Mouse (Mus musculus) bone marrow, adult 2 months (tissue): ENCODE data around the gene Rab5b. TPM values are rescaled to one million over a fixed set of nuclear protein-coding genes. Genes with fewer than 3 reads are reported as not detected.

Source experiments
- H3K27ac ChIP-seq: fragments of 200-500 bp; 2 replicates; pipeline ENCODE4 v1.5.1; 2012; ENCODE audit warnings: low read depth, mild to moderate bottlenecking, control low read depth, inconsistent platforms, low read length; ENCODE audit not compliant: control insufficient read depth, poor library complexity, insufficient read depth
- H3K4me1 ChIP-seq: fragments of 200-500 bp; 2 replicates; pipeline ENCODE4 v1.6.1; 2011; ENCODE audit warnings: low read length; ENCODE audit not compliant: control insufficient read depth, insufficient read depth
- H3K4me3 ChIP-seq: fragments of 200-500 bp; replicated peaks from 2 replicates; pipeline ENCODE3; 2011; ENCODE audit warnings: mild to moderate bottlenecking, low read depth, low read length, control low read depth; ENCODE audit not compliant: control insufficient read depth
- CTCF ChIP-seq: fragments of 200-500 bp; IDR thresholded peaks from 2 replicates; pipeline ENCODE4 v1.5.1; 2011; ENCODE audit warnings: low read length, control low read depth; ENCODE audit not compliant: control insufficient read depth, insufficient read depth
- POLR2A ChIP-seq: fragments of 200-500 bp; IDR thresholded peaks from 2 replicates; pipeline ENCODE4 v1.6.1; 2011; ENCODE audit warnings: low read depth, mild to moderate bottlenecking, control low read depth, low read length, borderline replicate concordance; ENCODE audit not compliant: control insufficient read depth
- WGBS: fragments of 180-500 bp; shearing (Covaris S2); methylation state at CpG from one replicate; pipeline ENCODE4 v1.1.7; 2018; 5-methylcytosine and 5-hydroxymethylcytosine counted together
- polyA plus RNA-seq: library from polyadenylated mRNA; stranded (reverse); fragments of >200 nt; gene quantifications from 2 replicates; pipeline ENCODE4 v1.2.4, GENCODE M21; 2011; ENCODE audit warnings: low replicate concordance; ENCODE audit not compliant: missing spikeins, insufficient read depth, insufficient read length

Gene Rab5b
- polyA plus RNA-seq, 1 experiment: 35.4 TPM

GRCm38 (mm10) chr10:128703895-128704294 lies 7.8 kb upstream of the Rab5b start, which contains the start of gene Pmel:
TSS of gene Pmel (plus strand) at chr10:128704195.
- H3K4me1 ChIP-seq: no peaks in the 10 kb centered on the region

GRCm38 (mm10) chr10:128702328-128703007 lies 6.4 kb upstream of the Rab5b start:
- WGBS: 45% methylated on average over 6 of the region's 6 CpGs
- Histone ChIP-seq H3K4me1 (no peaks in the 10 kb centered on the region), H3K4me3 (no peak overlapping the region), H3K27ac (no peak overlapping the region)
- TF ChIP-seq CTCF: no peak
- no peak for TF ChIP-seq POLR2A

More at GRCm38 (mm10) chr10:128703895-128704294, 7.8 kb upstream of the Rab5b start, which contains the start of gene Pmel:
- TF ChIP-seq CTCF (no peak), POLR2A (no peak)
- WGBS: 13% methylated on average over 4 of the region's 4 CpGs
- H3K27ac ChIP-seq: peak within 1 kb of the TSS; percentile 92
- H3K4me3 ChIP-seq: peak within 1 kb of the TSS; percentile 88

GRCm38 (mm10) chr10:128700712-128701111 lies 4.6 kb upstream of the Rab5b start:
- WGBS: 95% methylated on average over 5 of the region's 5 CpGs
- Histone ChIP-seq H3K4me3 (no peak overlapping the region), H3K27ac (no peak overlapping the region), H3K4me1 (no peaks in the 10 kb centered on the region; the same call in 1 of the 2 replicates)
- TF ChIP-seq CTCF (no peak), POLR2A (no peak)

- TF ChIP-seq CTCF (no peak), POLR2A (no peak)
- 71% methylated on average over 11 of the region's 11 CpGs for WGBS
- H3K4me3 ChIP-seq: no peak overlapping the region
- H3K27ac ChIP-seq: no peak overlapping the region
- H3K4me1 ChIP-seq: no peaks in the 10 kb centered on the region; the same call in 1 of the 2 replicates
Observed at GRCm38 (mm10) chr10:128699611-128700010, 3.5 kb upstream of the Rab5b start.

- no peak overlapping the region for H3K4me3 ChIP-seq
- no peaks in the 10 kb centered on the region; the same call in 1 of the 2 replicates for H3K4me1 ChIP-seq
- WGBS: 78% methylated on average over 5 of the region's 5 CpGs
- no peak overlapping the region for H3K27ac ChIP-seq
- no peak for TF ChIP-seq POLR2A
- no peak for TF ChIP-seq CTCF
Observed at GRCm38 (mm10) chr10:128699006-128699405, 2.9 kb upstream of the Rab5b start.

- Histone ChIP-seq H3K4me3 (no peak overlapping the region), H3K27ac (peak overlapping the region; percentile 78), H3K4me1 (peaks cover 2% of the 10 kb centered on the region)
- TF ChIP-seq POLR2A (no peak), CTCF (no peak)
- WGBS: 78% methylated on average over 6 of the region's 6 CpGs
Observed at GRCm38 (mm10) chr10:128697072-128697725, 1.1 kb upstream of the Rab5b start.

GRCm38 (mm10) chr10:128695411-128695991 lies 563 bp downstream of the Rab5b start:
- WGBS: under 1% methylated on average over 22 of the region's 22 CpGs
- Histone ChIP-seq H3K4me1 (peaks cover 2% of the 10 kb centered on the region), H3K27ac (peak overlapping the region; percentile 96), H3K4me3 (peak overlapping the region; percentile 94)
- TF ChIP-seq CTCF (no peak), POLR2A (no peak)

- TF ChIP-seq POLR2A: no peak
- 0 out of 2 replicates have a peak, but pooled peaks have one; percentile 19 for TF ChIP-seq CTCF
- Histone ChIP-seq H3K4me1 (no peaks in the 10 kb centered on the region), H3K4me3 (peak overlapping the region; percentile 92), H3K27ac (peak overlapping the region; percentile 61; the same call in 1 of the 2 replicates)
- under 1% methylated on average over 9 of the region's 9 CpGs for whole genome bisulfite sequencing
Observed at GRCm38 (mm10) chr10:128674469-128675008, 21.5 kb downstream of the Rab5b start.
